In the genomic region with DNA sequence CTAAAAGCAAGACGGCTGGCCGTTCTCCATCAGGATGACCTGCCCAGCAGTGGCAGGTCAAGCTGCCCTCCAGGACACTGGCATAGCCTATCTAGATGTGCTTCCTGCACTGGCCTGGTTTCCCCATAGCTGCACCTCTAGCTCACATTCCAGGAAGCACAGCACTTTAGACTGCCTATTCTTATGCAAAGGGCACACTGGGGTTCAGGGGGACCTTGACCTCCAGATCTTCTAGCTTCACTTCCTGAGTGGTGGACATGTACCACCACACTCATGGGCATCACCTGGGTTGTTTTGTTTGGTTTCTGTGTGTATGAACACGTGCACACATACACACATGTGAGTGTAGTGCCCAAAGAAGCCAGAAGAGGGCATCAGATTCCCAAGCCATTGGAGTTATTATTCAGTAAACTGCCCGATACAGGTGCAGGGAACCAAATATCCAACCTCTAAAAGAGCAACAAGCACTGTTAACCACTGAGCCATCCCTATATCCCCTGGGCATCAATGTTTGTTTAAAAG, we compare ENCODE assay signal across 19 mouse cellular contexts. TPM values are rescaled to one million over a fixed set of nuclear protein-coding genes. Genes with fewer than 3 reads are reported as not detected.
DNase-seq lines count a peak whose midpoint lies in the region; ATAC-seq and TF ChIP-seq lines count a peak whose summit lies in the region.
"Had no signal": no experiment of that assay in that cellular context is flagged by ENCODE, and none has a peak within 500 bp of the region (broad histone marks: within the 10 kb centered on the region; RNA-seq: fewer than 3 reads in every experiment).

No protein-coding gene starts in this region.

- no peak overlapping the region for H3K4me3 ChIP-seq in heart, embryonic 12.5 days
- H3K4me3 ChIP-seq in embryonic facial prominence, embryonic 13.5 days: no peak overlapping the region
- H3K4me3 ChIP-seq in limb, embryonic 15.5 days: no peak overlapping the region
- H3K4me3 ChIP-seq in lung, postnatal 0 days (ENCODE audit: low read depth, low read length): no peak overlapping the region
- H3K4me3 ChIP-seq: forebrain, embryonic 13.5 days; heart, embryonic 13.5 days; liver, embryonic 15.5 days; megakaryocyte, embryonic 14.5 days; neural tube, embryonic 12.5 days had no signal

- H3K9me3 ChIP-seq in heart, embryonic 12.5 days (replicated peaks): peaks cover 8% of the 10 kb centered on the region; the same call in 1 of the 2 replicates
- no peaks in the 10 kb centered on the region for H3K9me3 ChIP-seq in embryonic facial prominence, embryonic 13.5 days
- H3K9me3 ChIP-seq in limb, embryonic 15.5 days: no peaks in the 10 kb centered on the region
- H3K9me3 ChIP-seq in lung, postnatal 0 days (ENCODE audit: low read length): no peaks in the 10 kb centered on the region
- H3K9me3 ChIP-seq: forebrain, embryonic 13.5 days; heart, embryonic 13.5 days; liver, embryonic 15.5 days; neural tube, embryonic 12.5 days had no signal

- no peak overlapping the region for H3K9ac ChIP-seq in heart, embryonic 12.5 days
- H3K9ac ChIP-seq in embryonic facial prominence, embryonic 13.5 days: no peak overlapping the region
- no peak overlapping the region for H3K9ac ChIP-seq in limb, embryonic 15.5 days
- no peak overlapping the region for H3K9ac ChIP-seq in lung, postnatal 0 days (replicated peaks; ENCODE audit: low read depth)
- H3K9ac ChIP-seq: forebrain, embryonic 13.5 days; heart, embryonic 13.5 days; liver, embryonic 15.5 days; neural tube, embryonic 12.5 days had no signal

- 96% methylated on average over 4 of the region's 4 CpGs for WGBS in heart, embryonic 12.5 days
- WGBS in embryonic facial prominence, embryonic 13.5 days: 95% methylated on average over 4 of the region's 4 CpGs
- 92% methylated on average over 4 of the region's 4 CpGs for WGBS in limb, embryonic 15.5 days
- WGBS in lung, postnatal 0 days: 93% methylated on average over 4 of the region's 4 CpGs

- H3K36me3 ChIP-seq in heart, embryonic 12.5 days: peaks cover 49% of the 10 kb centered on the region
- peaks cover 44% of the 10 kb centered on the region for H3K36me3 ChIP-seq in embryonic facial prominence, embryonic 13.5 days
- H3K36me3 ChIP-seq in limb, embryonic 15.5 days: peaks cover 33% of the 10 kb centered on the region
- no peaks in the 10 kb centered on the region for H3K36me3 ChIP-seq in lung, postnatal 0 days (ENCODE audit: insufficient read depth, low read length)
- H3K36me3 ChIP-seq: liver, embryonic 15.5 days; neural tube, embryonic 12.5 days had no signal

- H3K27me3 ChIP-seq in heart, embryonic 12.5 days (replicated peaks): no peaks in the 10 kb centered on the region
- no peaks in the 10 kb centered on the region for H3K27me3 ChIP-seq in embryonic facial prominence, embryonic 13.5 days
- no peaks in the 10 kb centered on the region for H3K27me3 ChIP-seq in limb, embryonic 15.5 days
- H3K27me3 ChIP-seq in lung, postnatal 0 days (replicated peaks; ENCODE audit: insufficient read depth, low read length): no peaks in the 10 kb centered on the region
- H3K27me3 ChIP-seq: forebrain, embryonic 13.5 days; heart, embryonic 13.5 days; neural tube, embryonic 12.5 days had no signal

- H3K4me1 ChIP-seq in heart, embryonic 12.5 days (replicated peaks): no peaks in the 10 kb centered on the region
- peaks cover 19% of the 10 kb centered on the region for H3K4me1 ChIP-seq in embryonic facial prominence, embryonic 13.5 days
- peaks cover 14% of the 10 kb centered on the region for H3K4me1 ChIP-seq in limb, embryonic 15.5 days
- H3K4me1 ChIP-seq in lung, postnatal 0 days (ENCODE audit: insufficient read depth, low read depth, low read length): 0 out of 2 replicates have a peak, but pooled peaks cover 5% of the 10 kb centered on the region
- H3K4me1 ChIP-seq: heart, embryonic 13.5 days; liver, embryonic 15.5 days; megakaryocyte, embryonic 14.5 days had no signal

- DNase-seq in heart, adult 9 months (ENCODE audit: low spot score in 2 of 2): no peak
- peak; percentile 86 for DNase-seq in ES-CJ7 (ENCODE audit: low read depth, low spot score)
- DNase-seq in lung, postnatal 0 days (ENCODE audit: low spot score): no peak
- DNase-seq: adrenal gland, adult 8-10 months; heart, postnatal 36 days; kidney, adult 2 months; kidney, postnatal 4 days; lung, postnatal 10 days; right cerebral cortex, postnatal 14 days had no signal

- ATAC-seq in heart, embryonic 12.5 days (ENCODE audit: insufficient number of reproducible peaks, low FRiP score): 0 out of 2 replicates have a peak, but pooled peaks have one; percentile 20
- no peak for ATAC-seq in embryonic facial prominence, embryonic 13.5 days (ENCODE audit: insufficient number of reproducible peaks, insufficient read depth, low FRiP score, low TSS enrichment, low read depth)
- no peak for ATAC-seq in limb, embryonic 15.5 days (ENCODE audit: insufficient number of reproducible peaks, low FRiP score, low TSS enrichment, low read depth)
- ATAC-seq in lung, postnatal 0 days: no peak
- ATAC-seq in erythroblast, adult 5-6 weeks (replicated peaks; ENCODE audit: low FRiP score, poor library complexity, severe bottlenecking): no peak
- ATAC-seq: forebrain, embryonic 13.5 days had no signal

- TF ChIP-seq CTCF in lung, postnatal 0 days (IDR thresholded peaks at IDR 0.05): no peak

- no peak overlapping the region for H3K27ac ChIP-seq in heart, embryonic 12.5 days (ENCODE audit: poor library complexity, severe bottlenecking)
- H3K27ac ChIP-seq in embryonic facial prominence, embryonic 13.5 days: peak overlapping the region; percentile 91
- H3K27ac ChIP-seq in limb, embryonic 15.5 days: peak overlapping the region; percentile 88
- H3K27ac ChIP-seq in lung, postnatal 0 days (ENCODE audit: low read length): no peak overlapping the region
- H3K27ac ChIP-seq: liver, embryonic 15.5 days; neural tube, embryonic 12.5 days had no signal

- no peak for TF ChIP-seq EP300 in lung, postnatal 0 days (IDR thresholded peaks at IDR 0.05)

- no peak overlapping the region for H3K4me2 ChIP-seq in heart, embryonic 12.5 days
- no peak overlapping the region for H3K4me2 ChIP-seq in embryonic facial prominence, embryonic 13.5 days
- H3K4me2 ChIP-seq in limb, embryonic 15.5 days: no peak overlapping the region
- no peak overlapping the region for H3K4me2 ChIP-seq in lung, postnatal 0 days (replicated peaks; ENCODE audit: low read depth, low read length)
- H3K4me2 ChIP-seq: heart, embryonic 13.5 days; liver, embryonic 15.5 days; neural tube, embryonic 12.5 days had no signal

RNA-seq across cellular contexts. Expression of a gene that starts 44.8 kb away (rescaled TPM):
- 2.3 and 4.3 TPM in 2 replicates for polyA plus RNA-seq in heart, embryonic 12.5 days (2016; fragmentation: Nextera tagmentation; extraction: Ambion mirVana)
- 15.8 and 19.8 TPM in 2 replicates for polyA plus RNA-seq in embryonic facial prominence, embryonic 13.5 days (2015; fragmentation: Nextera tagmentation; extraction: Ambion mirVana)
- polyA plus RNA-seq in limb, embryonic 15.5 days (2015; fragmentation: Nextera tagmentation; extraction: Ambion mirVana): 27.6 and 35.3 TPM in 2 replicates
- 20.0 and 29.8 TPM in 2 replicates for polyA plus RNA-seq in lung, postnatal 0 days (2015; fragmentation: Nextera tagmentation; extraction: Ambion mirVana)
- total RNA-seq in erythroblast, adult 5-6 weeks (2015; ENCODE audit: low replicate concordance): 0.38 and 2.1 TPM in 2 replicates
- 0.42 and 2.3 TPM in 2 replicates for total RNA-seq in erythroblast, adult 5-6 weeks (2017; ENCODE audit: low replicate concordance)
- total RNA-seq: common myeloid progenitor, adult 5-6 weeks had no signal

RNA-seq across cellular contexts. Expression of a gene that starts 50.1 kb away (rescaled TPM):
- 58.8 and 63.9 TPM in 2 replicates for polyA plus RNA-seq in heart, embryonic 12.5 days (2016; fragmentation: Nextera tagmentation; extraction: Ambion mirVana)
- polyA plus RNA-seq in embryonic facial prominence, embryonic 13.5 days (2015; fragmentation: Nextera tagmentation; extraction: Ambion mirVana): 103 and 107 TPM in 2 replicates
- polyA plus RNA-seq in limb, embryonic 15.5 days (2015; fragmentation: Nextera tagmentation; extraction: Ambion mirVana): 47.6 and 65.0 TPM in 2 replicates
- polyA plus RNA-seq in lung, postnatal 0 days (2015; fragmentation: Nextera tagmentation; extraction: Ambion mirVana): 2.9 and 4.3 TPM in 2 replicates
- not detected in 2 replicates for total RNA-seq in erythroblast, adult 5-6 weeks (2015; ENCODE audit: low replicate concordance)
- total RNA-seq in erythroblast, adult 5-6 weeks (2017; ENCODE audit: low replicate concordance): not detected in 2 replicates
- total RNA-seq: common myeloid progenitor, adult 5-6 weeks had no signal
- polyA plus RNA-seq: liver, embryonic 15.5 days had no signal

RNA-seq across cellular contexts. Expression of a gene that starts 54.8 kb away (rescaled TPM):
- polyA plus RNA-seq in heart, embryonic 12.5 days (2016; fragmentation: Nextera tagmentation; extraction: Ambion mirVana): 24.2 and 25.5 TPM in 2 replicates
- 39.5 and 47.3 TPM in 2 replicates for polyA plus RNA-seq in embryonic facial prominence, embryonic 13.5 days (2015; fragmentation: Nextera tagmentation; extraction: Ambion mirVana)
- polyA plus RNA-seq in limb, embryonic 15.5 days (2015; fragmentation: Nextera tagmentation; extraction: Ambion mirVana): 32.8 and 34.4 TPM in 2 replicates
- 24.9 and 26.1 TPM in 2 replicates for polyA plus RNA-seq in lung, postnatal 0 days (2015; fragmentation: Nextera tagmentation; extraction: Ambion mirVana)
- 13.6 and 19.2 TPM in 2 replicates for total RNA-seq in erythroblast, adult 5-6 weeks (2015; ENCODE audit: low replicate concordance)
- 40.6 and 42.2 TPM in 2 replicates for total RNA-seq in erythroblast, adult 5-6 weeks (2017; ENCODE audit: low replicate concordance)

Comparison
In these comparisons a context has a peak if more than half of its experiments do, and no peak if none do; other contexts are left out.
1. H3K27ac ChIP-seq: peak in embryonic facial prominence, embryonic 13.5 days (single experiment) and limb, embryonic 15.5 days (single experiment); none in heart, embryonic 12.5 days (single experiment) and lung, postnatal 0 days (single experiment).